Mouse (Mus musculus) yolk sac, embryonic 10.5 days (tissue): ENCODE results near the gene Tmem177.

Experiments
- DNase-seq: peaks from one replicate; pipeline ENCODE4 v3.0.0-alpha.2; 2017; ENCODE audit warnings: low spot score

Tmem177 gene

GRCm38 (mm10) chr1:119912953-119913814 lies at the start of gene Tmem177:
Gene Tmem177 (minus strand): TSS chr1:119913208.
- peak; percentile 97 for DNase-seq

DNA sequence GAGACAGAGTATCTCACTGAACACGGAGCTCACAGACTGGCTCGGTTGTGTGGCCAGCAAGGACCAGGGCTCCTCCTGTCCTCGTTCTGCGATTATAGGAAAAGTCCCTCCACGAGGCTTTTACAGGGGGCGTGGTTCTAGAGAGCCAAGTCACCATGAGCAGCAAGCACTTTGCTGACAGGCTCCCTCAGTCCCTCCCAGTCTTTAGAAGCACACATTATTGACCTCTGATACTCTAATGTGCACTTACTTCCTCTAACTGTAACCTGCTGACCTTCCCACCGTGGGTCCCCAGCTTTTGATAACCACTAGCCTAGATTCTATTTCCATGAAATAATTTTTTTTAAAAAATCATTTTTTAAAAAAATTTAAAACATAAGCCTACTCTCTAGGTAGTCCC lies 46.9 kb upstream of the Tmem177 start:
- DNase-seq: no peak

GRCm38 (mm10) chr1:119959464-119959863 lies 46.5 kb upstream of the Tmem177 start:
- DNase-seq: no peak

DNA sequence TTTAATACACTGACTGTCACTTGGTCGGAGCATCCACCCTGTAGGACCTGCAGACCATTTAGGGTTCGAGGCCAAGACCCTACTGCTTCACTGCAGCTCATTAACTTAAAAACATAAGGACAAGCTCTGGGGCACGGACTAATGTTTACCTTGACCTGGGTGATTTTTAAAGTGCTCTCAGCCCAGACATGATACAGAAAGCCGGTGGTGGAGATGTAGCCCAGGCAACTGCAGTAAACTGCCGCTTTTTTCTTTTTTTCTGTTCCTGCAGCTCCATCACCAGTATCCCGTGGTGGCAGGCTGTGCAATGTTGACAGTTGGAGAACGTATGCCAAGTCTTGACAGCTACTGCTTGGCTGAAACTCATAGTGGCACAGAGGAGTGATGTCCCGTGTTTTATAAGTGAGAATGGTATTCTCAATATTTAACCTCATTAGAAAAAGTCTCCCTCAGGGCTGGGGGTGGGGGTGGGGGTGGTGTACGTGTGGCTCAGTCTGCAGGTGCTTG lies 44.8 kb upstream of the Tmem177 start:
- DNase-seq: no peak

DNA sequence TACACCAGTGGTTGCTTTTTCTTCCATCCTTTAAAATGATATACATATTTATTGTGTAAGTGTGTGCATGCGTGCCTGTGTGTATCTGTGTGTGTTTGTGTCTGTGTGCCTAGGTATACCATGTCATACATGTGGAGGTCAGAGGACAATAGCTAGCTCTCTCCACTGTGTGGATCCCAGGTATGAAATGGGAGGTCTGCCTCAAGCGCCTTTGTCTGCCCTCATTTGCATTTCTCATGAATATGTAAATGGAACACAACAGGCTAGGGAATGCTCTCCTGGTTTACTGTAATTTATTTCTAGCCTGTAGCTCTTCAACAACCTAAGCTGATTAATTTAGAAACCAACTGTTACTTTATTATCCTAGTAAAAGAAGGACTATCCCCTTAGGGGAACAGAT lies 41.7 kb upstream of the Tmem177 start:
- DNase-seq: no peak

- DNase-seq: no peak
Measured at GRCm38 (mm10) chr1:119953456-119953855, 40.4 kb upstream of the Tmem177 start.

- DNase-seq: no peak
Measured at GRCm38 (mm10) chr1:119950086-119950485, 37.1 kb upstream of the Tmem177 start.

GRCm38 (mm10) chr1:119936861-119937260 lies 23.9 kb upstream of the Tmem177 start:
- DNase-seq: no peak

GRCm38 (mm10) chr1:119931421-119932150 lies 18.6 kb upstream of the Tmem177 start:
- DNase-seq: no peak

DNA sequence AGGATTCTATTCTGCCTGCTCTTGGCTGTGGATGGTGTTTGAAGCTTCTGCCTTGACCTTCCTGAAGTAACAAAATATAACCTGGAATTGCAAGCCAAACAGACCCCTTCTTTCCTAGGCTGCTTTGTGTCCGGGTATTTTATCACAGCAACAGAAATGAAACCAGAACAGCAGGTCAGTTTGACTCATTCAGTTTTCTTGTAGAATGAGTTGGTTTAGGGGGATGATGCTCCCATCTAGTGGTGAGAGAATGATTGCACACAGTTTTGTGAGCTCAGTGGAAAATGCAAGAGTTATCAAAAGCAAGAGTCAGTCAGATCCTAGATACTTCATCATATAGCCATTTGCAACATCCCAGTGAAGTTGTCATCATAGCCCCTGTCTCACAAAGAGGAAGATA lies 16.7 kb upstream of the Tmem177 start:
- DNase-seq: no peak

- no peak for DNase-seq
Measured at GRCm38 (mm10) chr1:119919299-119919698, 6.3 kb upstream of the Tmem177 start.

- no peak for DNase-seq
Measured at GRCm38 (mm10) chr1:119916823-119917371, 3.9 kb upstream of the Tmem177 start.

DNA sequence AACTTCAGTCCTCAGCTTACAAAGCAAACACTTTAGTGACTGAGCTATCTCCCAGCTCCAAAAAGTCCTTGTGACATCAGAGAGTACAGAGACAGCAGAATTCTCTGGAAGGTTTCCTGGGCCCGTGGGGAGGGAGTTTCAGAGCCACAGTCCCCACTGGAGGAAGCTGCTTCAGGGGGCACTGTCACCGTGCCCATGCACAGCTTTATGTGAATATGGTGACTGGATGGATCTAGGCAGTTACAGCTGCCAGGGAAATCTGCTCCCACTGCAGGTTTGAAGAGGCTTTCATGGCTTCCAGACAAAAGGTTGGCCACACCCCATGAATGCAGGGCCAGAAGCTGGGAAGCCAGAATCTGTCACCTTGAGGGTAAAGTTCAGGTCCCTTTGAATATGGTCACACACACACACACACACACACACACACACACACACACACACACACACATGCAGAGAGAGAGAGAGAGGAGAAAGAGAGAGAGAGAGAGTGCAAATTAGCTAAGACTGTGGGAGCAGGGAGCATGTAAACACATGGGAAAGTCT lies 5.7 kb downstream of the Tmem177 start:
- DNase-seq: peak; percentile 16

DNA sequence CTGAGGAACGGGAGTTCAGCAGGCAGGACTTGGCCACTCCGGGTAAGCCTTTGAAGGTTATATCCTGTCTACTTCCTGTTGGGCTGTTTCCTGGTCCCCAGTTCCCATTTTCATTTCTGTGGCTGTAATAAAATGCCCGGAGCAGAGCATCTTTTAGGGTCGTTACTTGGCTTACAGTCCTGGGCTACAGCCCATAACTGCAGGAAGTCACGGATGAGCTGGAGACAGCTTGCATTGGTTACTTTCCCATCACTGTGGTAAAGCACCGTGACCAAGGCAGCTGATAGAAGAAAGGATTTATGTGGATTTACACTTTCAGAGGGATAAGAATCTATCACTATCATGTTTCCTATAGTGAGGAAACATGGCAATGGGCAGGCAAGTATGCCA lies 9.8 kb downstream of the Tmem177 start:
- DNase-seq: no peak

- no peak for DNase-seq
Measured at GRCm38 (mm10) chr1:119902551-119903230, 10.3 kb downstream of the Tmem177 start.

DNA sequence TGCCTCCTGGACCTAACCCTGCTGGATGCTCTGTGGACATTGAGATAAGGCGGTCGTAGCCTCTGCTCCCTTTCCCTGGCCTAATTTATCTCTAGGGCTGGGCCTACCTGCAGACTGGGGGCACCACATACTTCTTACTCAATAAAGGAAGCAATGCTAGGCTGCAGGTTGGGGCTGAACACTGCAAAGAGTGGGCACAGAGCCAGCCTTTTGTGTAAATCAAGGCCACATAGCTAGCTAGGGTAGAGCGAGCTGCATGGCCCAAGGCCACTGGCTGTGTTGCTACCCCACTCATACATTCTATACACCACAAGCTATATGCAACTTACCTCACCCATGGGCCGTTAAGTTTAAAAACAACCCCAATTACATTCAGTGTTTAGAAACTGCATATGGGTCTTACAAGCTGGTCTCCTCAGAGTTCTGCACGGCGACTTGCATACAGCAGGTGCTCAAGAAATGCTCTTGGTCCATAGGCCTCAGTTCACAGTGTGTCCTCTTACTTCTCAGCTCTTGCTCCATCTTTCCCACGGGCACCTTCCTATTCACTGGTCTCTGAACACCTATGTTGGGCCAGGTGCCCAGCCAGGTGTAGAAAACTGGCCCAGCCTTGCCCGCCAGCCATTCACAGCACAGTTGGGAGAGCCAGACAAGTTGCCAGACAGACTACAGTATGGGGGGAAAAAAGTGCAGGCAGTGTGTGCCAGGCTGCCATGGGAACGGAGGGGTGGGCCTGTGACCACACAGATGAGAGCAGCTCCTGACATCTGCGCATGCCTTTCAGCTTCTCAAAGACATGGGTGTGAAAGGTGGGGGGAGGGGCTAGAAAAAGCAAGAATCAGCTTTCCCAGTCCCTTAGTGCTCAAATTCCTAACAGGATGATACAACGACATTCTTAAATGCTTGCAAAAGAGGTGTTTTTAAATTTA lies 13.5 kb downstream of the Tmem177 start:
- DNase-seq: no peak

DNA sequence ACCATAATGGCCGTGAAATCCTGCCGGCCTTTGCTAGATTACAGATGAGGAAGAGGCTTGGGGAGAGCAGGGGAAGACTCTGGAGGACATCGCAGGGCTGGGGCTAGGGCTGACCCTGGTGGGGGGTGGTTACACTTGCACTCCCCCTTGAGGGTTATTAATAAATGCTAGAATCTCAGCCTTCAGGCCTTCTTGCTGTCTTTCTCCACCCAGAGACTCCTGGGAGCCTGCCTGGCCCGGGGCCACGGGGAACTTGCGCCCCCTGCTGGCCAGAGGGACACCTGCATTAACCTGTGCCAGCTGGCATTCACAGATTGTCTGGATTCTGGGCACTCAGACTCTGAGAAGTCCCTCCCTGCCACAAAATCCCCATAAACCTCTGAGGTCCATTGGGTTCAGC lies 18.1 kb downstream of the Tmem177 start:
- DNase-seq: peak; percentile 46

- DNase-seq: no peak
Measured at GRCm38 (mm10) chr1:119893600-119893999, 19.4 kb downstream of the Tmem177 start.

DNA sequence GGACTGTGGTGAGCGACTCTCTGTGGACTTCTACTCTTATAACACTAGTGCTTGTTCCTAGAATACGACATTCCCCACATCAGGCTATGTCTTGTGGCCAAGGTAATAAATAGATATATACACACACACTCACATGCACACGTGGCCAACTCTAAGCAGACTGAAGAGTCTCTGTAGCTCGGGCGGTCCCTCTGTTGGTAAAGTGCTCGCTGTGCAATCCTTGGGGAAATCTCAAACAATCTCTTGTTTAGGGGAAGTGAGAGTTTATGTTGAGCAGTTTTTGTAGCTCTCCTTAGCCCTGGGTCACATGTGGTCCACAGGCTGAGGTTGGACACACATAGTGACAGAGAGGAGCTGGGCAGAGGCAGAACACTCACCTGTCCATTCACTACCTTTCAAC lies 20.1 kb downstream of the Tmem177 start:
- DNase-seq: no peak

DNA sequence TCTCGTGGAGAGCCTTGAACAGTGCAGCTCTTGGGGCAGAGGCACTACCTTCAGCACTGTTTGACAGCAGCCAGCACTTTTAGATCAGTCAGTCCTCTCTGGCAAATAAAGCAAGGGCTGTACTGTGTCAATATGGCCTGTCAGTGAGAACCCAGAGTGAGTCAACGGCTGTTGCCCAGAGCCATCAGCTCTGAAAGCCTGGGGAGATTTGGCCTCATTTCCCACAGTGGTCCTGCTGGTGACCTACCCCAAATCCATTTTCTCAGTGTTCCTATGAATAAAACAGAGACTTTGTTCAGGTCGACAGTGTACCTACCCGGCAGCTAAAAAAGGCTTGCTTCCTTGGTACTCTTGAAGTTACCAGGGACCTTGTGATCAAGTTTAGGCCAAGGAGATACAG lies 21.1 kb downstream of the Tmem177 start:
- no peak for DNase-seq

GRCm38 (mm10) chr1:119891149-119891548 lies 21.9 kb downstream of the Tmem177 start:
- DNase-seq: no peak
